Comparison of ENCODE assay signal across 22 mouse cellular contexts in the genomic region with DNA sequence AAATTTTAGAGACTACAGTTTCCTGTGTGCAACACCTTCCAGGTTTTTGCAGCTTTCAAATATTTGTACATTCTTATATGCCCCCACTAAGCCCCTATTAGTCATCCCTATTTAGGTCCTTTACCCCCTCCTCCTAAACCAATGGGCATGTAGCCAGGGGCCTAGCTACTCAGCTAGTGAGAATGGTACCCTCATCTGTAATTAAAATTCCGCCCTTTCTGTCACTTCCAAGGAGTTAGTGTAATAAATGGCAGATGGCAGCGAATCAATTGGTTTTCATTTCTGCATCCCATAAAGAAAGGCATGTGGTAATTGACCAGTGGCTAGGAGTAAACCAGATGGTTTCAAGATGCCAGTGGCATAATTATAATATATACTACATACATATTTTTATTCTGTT. TPM values are rescaled to one million over a fixed set of nuclear protein-coding genes. Genes with fewer than 3 reads are reported as not detected.
DNase-seq lines count a peak whose midpoint lies in the region; ATAC-seq lines count a peak whose summit lies in the region.
"Had no signal": no experiment of that assay in that cellular context is flagged by ENCODE, and none has a peak within 500 bp of the region (broad histone marks: within the 10 kb centered on the region; RNA-seq: fewer than 3 reads in every experiment).

No protein-coding gene starts in this region.

- peaks cover 35% of the 10 kb centered on the region for H3K4me1 ChIP-seq in heart, embryonic 12.5 days (replicated peaks)
- peaks cover 15% of the 10 kb centered on the region for H3K4me1 ChIP-seq in neural tube, embryonic 13.5 days (replicated peaks)
- peaks cover 4% of the 10 kb centered on the region; the same call in 1 of the 2 replicates for H3K4me1 ChIP-seq in neural tube, embryonic 15.5 days
- no peaks in the 10 kb centered on the region for H3K4me1 ChIP-seq in midbrain, embryonic 15.5 days
- peaks cover 25% of the 10 kb centered on the region for H3K4me1 ChIP-seq in kidney, embryonic 15.5 days
- H3K4me1 ChIP-seq: hindbrain, embryonic 15.5 days had no signal

- no peaks in the 10 kb centered on the region for H3K27me3 ChIP-seq in heart, embryonic 12.5 days (replicated peaks)
- H3K27me3 ChIP-seq in neural tube, embryonic 13.5 days = no peaks in the 10 kb centered on the region
- H3K27me3 ChIP-seq in neural tube, embryonic 15.5 days (replicated peaks) = no peaks in the 10 kb centered on the region
- H3K27me3 ChIP-seq in midbrain, embryonic 15.5 days (replicated peaks) = no peaks in the 10 kb centered on the region
- H3K27me3 ChIP-seq in kidney, embryonic 15.5 days = no peaks in the 10 kb centered on the region
- H3K27me3 ChIP-seq: hindbrain, embryonic 15.5 days had no signal

- no peak overlapping the region for H3K9ac ChIP-seq in heart, embryonic 12.5 days
- no peak overlapping the region for H3K9ac ChIP-seq in neural tube, embryonic 13.5 days
- H3K9ac ChIP-seq in neural tube, embryonic 15.5 days (replicated peaks) = no peak overlapping the region
- H3K9ac ChIP-seq in midbrain, embryonic 15.5 days = no peak overlapping the region
- H3K9ac ChIP-seq in kidney, embryonic 15.5 days = no peak overlapping the region
- H3K9ac ChIP-seq: hindbrain, embryonic 15.5 days had no signal

- H3K4me2 ChIP-seq in heart, embryonic 12.5 days = no peak overlapping the region
- H3K4me2 ChIP-seq in neural tube, embryonic 13.5 days = no peak overlapping the region
- H3K4me2 ChIP-seq in neural tube, embryonic 15.5 days = no peak overlapping the region
- H3K4me2 ChIP-seq in midbrain, embryonic 15.5 days = no peak overlapping the region
- H3K4me2 ChIP-seq in kidney, embryonic 15.5 days = no peak overlapping the region
- H3K4me2 ChIP-seq: hindbrain, embryonic 15.5 days had no signal

- no peak for ATAC-seq in heart, embryonic 12.5 days (ENCODE audit: insufficient number of reproducible peaks, low FRiP score)
- no peak for ATAC-seq in neural tube, embryonic 13.5 days (ENCODE audit: low read depth)
- no peak for ATAC-seq in neural tube, embryonic 15.5 days (ENCODE audit: low FRiP score)
- 0 out of 2 replicates have a peak, but pooled peaks have one; percentile 30 for ATAC-seq in midbrain, embryonic 15.5 days (replicated peaks)
- ATAC-seq in kidney, embryonic 15.5 days (replicated peaks; ENCODE audit: low FRiP score) = no peak

- 78% methylated on average over 2 of the region's 2 CpGs for WGBS in heart, embryonic 12.5 days
- 18% methylated on average over 2 of the region's 2 CpGs for WGBS in neural tube, embryonic 13.5 days
- 27% methylated on average over 2 of the region's 2 CpGs for WGBS in neural tube, embryonic 15.5 days
- 40% methylated on average over 2 of the region's 2 CpGs for WGBS in midbrain, embryonic 15.5 days
- WGBS in kidney, embryonic 15.5 days = 61% methylated on average over 2 of the region's 2 CpGs

- H3K36me3 ChIP-seq in heart, embryonic 12.5 days = 0 out of 2 replicates have a peak, but pooled peaks cover 7% of the 10 kb centered on the region
- H3K36me3 ChIP-seq in neural tube, embryonic 13.5 days = peaks cover 8% of the 10 kb centered on the region; the same call in 1 of the 2 replicates
- no peaks in the 10 kb centered on the region for H3K36me3 ChIP-seq in neural tube, embryonic 15.5 days
- no peaks in the 10 kb centered on the region for H3K36me3 ChIP-seq in midbrain, embryonic 15.5 days (replicated peaks)
- 0 out of 2 replicates have a peak, but pooled peaks cover 2% of the 10 kb centered on the region for H3K36me3 ChIP-seq in kidney, embryonic 15.5 days
- H3K36me3 ChIP-seq: hindbrain, embryonic 15.5 days had no signal

- H3K9me3 ChIP-seq in heart, embryonic 12.5 days (replicated peaks) = no peaks in the 10 kb centered on the region
- H3K9me3 ChIP-seq in neural tube, embryonic 13.5 days = no peaks in the 10 kb centered on the region
- H3K9me3 ChIP-seq in neural tube, embryonic 15.5 days (replicated peaks) = no peaks in the 10 kb centered on the region
- H3K9me3 ChIP-seq in midbrain, embryonic 15.5 days = no peaks in the 10 kb centered on the region
- H3K9me3 ChIP-seq in kidney, embryonic 15.5 days (replicated peaks) = no peaks in the 10 kb centered on the region
- H3K9me3 ChIP-seq: G1E; hindbrain, embryonic 15.5 days had no signal

- H3K4me3 ChIP-seq in heart, embryonic 12.5 days = no peak overlapping the region
- no peak overlapping the region for H3K4me3 ChIP-seq in neural tube, embryonic 13.5 days
- no peak overlapping the region for H3K4me3 ChIP-seq in neural tube, embryonic 15.5 days (replicated peaks)
- H3K4me3 ChIP-seq in midbrain, embryonic 15.5 days = no peak overlapping the region
- no peak overlapping the region for H3K4me3 ChIP-seq in kidney, embryonic 15.5 days (replicated peaks)
- H3K4me3 ChIP-seq: erythroblast, embryonic 14.5 days; gastrocnemius, adult 2 months; hindbrain, embryonic 15.5 days had no signal

- peak overlapping the region; percentile 95 for H3K27ac ChIP-seq in heart, embryonic 12.5 days (ENCODE audit: poor library complexity, severe bottlenecking)
- peak overlapping the region; percentile 28; the same call in 1 of the 2 replicates for H3K27ac ChIP-seq in neural tube, embryonic 13.5 days (replicated peaks)
- no peak overlapping the region for H3K27ac ChIP-seq in neural tube, embryonic 15.5 days (replicated peaks)
- H3K27ac ChIP-seq in midbrain, embryonic 15.5 days = no peak overlapping the region
- H3K27ac ChIP-seq in kidney, embryonic 15.5 days = no peak overlapping the region
- H3K27ac ChIP-seq: gastrocnemius, adult 2 months; hindbrain, embryonic 15.5 days; macrophage had no signal

- DNase-seq in heart, postnatal 4 days = no peak
- DNase-seq in forelimb bud, embryonic 11.5 days (ENCODE audit: low read depth, low spot score) = peak; percentile 63
- DNase-seq in right cerebral cortex, postnatal 4 days = no peak
- DNase-seq: adrenal gland, adult 2 months; cerebellum, adult 18-20 months; gastrocnemius, adult 2 months; kidney, adult 9 months; layer of hippocampus, postnatal 36 days; lung, adult 2 months; thymus, postnatal 36 days had no signal

RNA-seq across cellular contexts. Expression of a gene that starts 23.6 kb away (rescaled TPM):
- 1.1 and 1.3 TPM in 2 replicates for polyA plus RNA-seq in heart, embryonic 12.5 days (2016; fragmentation: Nextera tagmentation; extraction: Ambion mirVana)
- under 1 TPM; 0.45 to 0.47 TPM for total RNA-seq in heart, postnatal 4 days (2021)
- polyA plus RNA-seq in neural tube, embryonic 13.5 days (2015; fragmentation: Nextera tagmentation; extraction: Ambion mirVana) = 6.1 and 6.9 TPM in 2 replicates
- polyA plus RNA-seq in neural tube, embryonic 15.5 days (2015; fragmentation: Nextera tagmentation; extraction: Ambion mirVana) = 3.3 and 4.0 TPM in 2 replicates
- 6.2 and 6.4 TPM in 2 replicates for polyA plus RNA-seq in midbrain, embryonic 15.5 days (2015; fragmentation: Nextera tagmentation; extraction: Ambion mirVana)
- polyA plus RNA-seq in kidney, embryonic 15.5 days (2015; fragmentation: Nextera tagmentation; extraction: Ambion mirVana) = 0.86 and 1.2 TPM in 2 replicates
- total RNA-seq: gastrocnemius, adult 2 months had no signal
- polyA plus RNA-seq: erythroblast, embryonic 14.5 days; G1E; macrophage had no signal

RNA-seq across cellular contexts. Expression of a gene that starts 24.5 kb away (rescaled TPM):
- 53.6 and 56.5 TPM in 2 replicates for polyA plus RNA-seq in heart, embryonic 12.5 days (2016; fragmentation: Nextera tagmentation; extraction: Ambion mirVana)
- 10 to 100 TPM; 89.6 to 90.1 TPM for total RNA-seq in heart, postnatal 4 days (2021)
- 54.9 and 59.0 TPM in 2 replicates for polyA plus RNA-seq in neural tube, embryonic 13.5 days (2015; fragmentation: Nextera tagmentation; extraction: Ambion mirVana)
- 45.3 and 46.1 TPM in 2 replicates for polyA plus RNA-seq in neural tube, embryonic 15.5 days (2015; fragmentation: Nextera tagmentation; extraction: Ambion mirVana)
- 41.6 and 41.9 TPM in 2 replicates for polyA plus RNA-seq in midbrain, embryonic 15.5 days (2015; fragmentation: Nextera tagmentation; extraction: Ambion mirVana)
- 65.6 TPM in 2 replicates for polyA plus RNA-seq in kidney, embryonic 15.5 days (2015; fragmentation: Nextera tagmentation; extraction: Ambion mirVana)

RNA-seq across cellular contexts. Expression of a gene that starts 31.7 kb away (rescaled TPM):
- polyA plus RNA-seq in heart, embryonic 12.5 days (2016; fragmentation: Nextera tagmentation; extraction: Ambion mirVana) = 0.51 and 0.89 TPM in 2 replicates
- under 1 TPM; 0.47 to 0.79 TPM for total RNA-seq in heart, postnatal 4 days (2021)
- polyA plus RNA-seq in neural tube, embryonic 13.5 days (2015; fragmentation: Nextera tagmentation; extraction: Ambion mirVana) = 0.24 TPM in 1 of 2 replicates, not detected in the other
- 0.15 TPM in 1 of 2 replicates, not detected in the other for polyA plus RNA-seq in neural tube, embryonic 15.5 days (2015; fragmentation: Nextera tagmentation; extraction: Ambion mirVana)
- polyA plus RNA-seq in midbrain, embryonic 15.5 days (2015; fragmentation: Nextera tagmentation; extraction: Ambion mirVana) = not detected in 2 replicates
- polyA plus RNA-seq in kidney, embryonic 15.5 days (2015; fragmentation: Nextera tagmentation; extraction: Ambion mirVana) = 0.19 and 0.42 TPM in 2 replicates
- total RNA-seq: gastrocnemius, adult 2 months had no signal
- polyA plus RNA-seq: erythroblast, embryonic 14.5 days; G1E; large intestine, adult 2 months; limb, embryonic 11.5 days; macrophage; spleen, adult 2 months had no signal

Comparison
In these comparisons a context has a peak if more than half of its experiments do, and no peak if none do; other contexts are left out.
1. H3K27ac ChIP-seq: peak in heart, embryonic 12.5 days (single experiment) and neural tube, embryonic 13.5 days (single experiment); none in neural tube, embryonic 15.5 days (single experiment), midbrain, embryonic 15.5 days (single experiment) and kidney, embryonic 15.5 days (single experiment).